Mouse (Mus musculus): ENCODE results near the gene Gli1. TPM values are rescaled to one million over a fixed set of nuclear protein-coding genes. Genes with fewer than 3 reads are reported as not detected.

Gene Gli1
- total and polyA plus RNA-seq, 2 experiments from 2014 or later = 1.0 to 6.9 TPM

DNA sequence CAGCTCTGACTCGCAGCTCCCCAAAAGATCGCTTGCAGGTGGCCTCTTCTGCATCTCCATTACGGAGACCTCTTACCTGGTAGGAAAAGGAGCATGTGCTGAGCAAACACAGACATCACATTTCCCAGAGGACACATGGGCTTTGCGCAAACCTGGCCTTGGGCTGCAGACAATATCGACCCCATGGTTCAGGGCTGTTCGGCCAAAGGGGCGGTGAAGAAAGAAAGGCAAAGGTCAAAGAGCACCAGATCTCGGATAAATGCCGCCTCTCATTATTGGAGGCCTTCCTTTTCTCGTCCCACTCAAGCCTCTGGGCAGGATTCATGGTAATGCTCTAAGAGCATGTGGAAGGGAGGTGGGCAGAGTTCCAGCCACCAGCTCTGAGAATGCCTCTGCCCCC, 13.6 kb upstream of the Gli1 start:
- no peak overlapping the region for H3K9ac ChIP-seq (replicated peaks; ENCODE audit: low read length, poor library complexity, severe bottlenecking)
- H3K27ac ChIP-seq (ENCODE audit: low read depth, low read length) = no peak overlapping the region
- H3K36me3 ChIP-seq (ENCODE audit: insufficient read depth, low read length) = no peaks in the 10 kb centered on the region
- no peak overlapping the region for H3K4me3 ChIP-seq (ENCODE audit: low read depth, low read length)
- no peak for TF ChIP-seq CTCF (IDR thresholded peaks at IDR 0.05)
- no peaks in the 10 kb centered on the region for H3K27me3 ChIP-seq (ENCODE audit: insufficient read depth, low read length)
- DNase-seq (ENCODE audit: low spot score) = no peak
- no peak overlapping the region for H3K4me2 ChIP-seq (ENCODE audit: low read depth, low read length, poor library complexity, severe bottlenecking)
- no peaks in the 10 kb centered on the region for H3K9me3 ChIP-seq (ENCODE audit: low read length)
- 56% methylated on average over 10 of the region's 10 CpGs for WGBS
- ATAC-seq (ENCODE audit: low FRiP score) = no peak
- H3K4me1 ChIP-seq (ENCODE audit: insufficient read depth, low read length) = peaks cover 4% of the 10 kb centered on the region; the same call in 1 of the 2 replicates

DNA sequence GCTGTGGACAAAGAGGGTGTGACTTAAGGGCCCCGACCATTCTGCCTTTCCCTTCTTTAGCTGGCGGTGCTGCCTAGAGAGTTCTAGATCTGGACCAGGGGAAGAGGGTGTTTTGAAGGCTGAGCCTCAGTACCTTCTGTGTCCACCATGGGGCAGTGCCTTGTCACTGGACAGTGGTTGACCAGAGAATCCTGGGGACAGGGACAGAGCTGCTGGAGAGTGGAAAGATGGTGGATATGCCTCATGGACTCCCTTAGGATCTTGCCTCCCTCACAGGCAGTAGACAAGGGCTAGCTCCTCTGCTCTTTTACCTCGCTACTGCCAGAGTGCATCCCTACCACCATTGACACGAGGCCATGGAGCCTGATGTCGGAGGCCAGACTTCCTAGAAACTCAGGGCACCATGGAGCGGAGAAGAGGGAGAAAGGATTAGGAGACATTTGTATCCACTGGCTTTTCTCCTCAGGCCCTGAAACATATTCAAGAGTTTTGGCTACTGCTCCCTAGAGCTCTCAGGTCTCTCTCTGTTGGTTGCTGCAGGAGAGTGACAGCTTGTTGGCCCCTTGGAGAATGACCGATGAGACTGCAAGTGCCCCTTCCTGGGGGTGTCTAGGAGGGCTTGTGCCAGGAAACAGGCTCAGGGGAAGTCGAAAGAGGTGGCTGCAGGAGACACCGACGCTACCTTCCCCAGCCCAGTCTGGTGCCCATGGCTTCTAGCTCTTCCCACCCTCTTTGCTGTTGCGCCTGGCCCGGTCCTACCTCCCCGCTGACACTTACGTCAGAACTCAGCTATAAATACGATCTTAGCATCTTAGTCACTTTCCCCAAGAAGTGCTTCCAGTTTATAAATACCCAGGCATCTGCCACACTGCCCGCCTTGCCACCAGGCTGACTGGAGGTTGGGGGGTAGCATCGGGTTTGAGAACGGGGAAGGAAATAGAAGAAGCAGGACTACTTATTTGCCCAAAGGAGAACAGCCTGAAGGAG, 12.4 kb upstream of the Gli1 start, which contains the start of gene Inhbe:
Inhbe (minus strand) TSS at position 503 of the 987 bp plus-strand sequence.
- H3K4me3 ChIP-seq (ENCODE audit: low read depth, low read length) = no peak within 1 kb of the TSS
- no peak for DNase-seq (ENCODE audit: low spot score)
- H3K4me2 ChIP-seq (ENCODE audit: low read depth, low read length, poor library complexity, severe bottlenecking) = no peak within 1 kb of the TSS
- WGBS = 89% methylated on average over 18 of the region's 18 CpGs
- peak; percentile 52 for TF ChIP-seq CTCF (IDR thresholded peaks at IDR 0.05)
- no peak within 1 kb of the TSS for H3K9ac ChIP-seq (replicated peaks; ENCODE audit: low read length, poor library complexity, severe bottlenecking)
- H3K27me3 ChIP-seq (ENCODE audit: insufficient read depth, low read length) = no peaks in the 10 kb centered on the region
- H3K27ac ChIP-seq (ENCODE audit: low read depth, low read length) = no peak within 1 kb of the TSS
- no peaks in the 10 kb centered on the region for H3K36me3 ChIP-seq (ENCODE audit: insufficient read depth, low read length)
- peaks cover 4% of the 10 kb centered on the region; the same call in 1 of the 2 replicates for H3K4me1 ChIP-seq (ENCODE audit: insufficient read depth, low read length)
- no peak for ATAC-seq (ENCODE audit: low FRiP score)
- H3K9me3 ChIP-seq (ENCODE audit: low read length) = no peaks in the 10 kb centered on the region

DNA sequence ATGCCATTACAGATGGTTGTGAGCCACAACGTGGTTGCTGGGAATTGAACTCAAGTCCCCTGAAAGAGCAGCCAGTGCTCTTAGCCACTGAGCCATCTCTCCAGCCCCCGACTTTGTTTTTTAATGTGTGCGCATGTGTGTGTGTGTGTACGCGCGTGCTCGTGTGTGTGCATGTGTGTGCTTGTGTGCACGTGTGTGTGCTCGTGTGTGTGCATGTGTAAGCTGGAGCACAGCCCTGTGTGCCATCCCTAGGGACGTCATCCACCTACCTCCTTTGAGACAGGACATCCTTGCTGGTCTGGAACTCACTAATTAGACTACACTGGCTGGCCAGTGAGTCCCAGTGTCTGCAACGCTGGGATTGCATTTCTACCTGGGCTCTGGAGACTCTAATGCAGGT, 11.0 kb upstream of the Gli1 start:
- Histone ChIP-seq H3K27me3 (ENCODE audit: insufficient read depth, low read length) (no peaks in the 10 kb centered on the region), H3K9ac (replicated peaks; ENCODE audit: low read length, poor library complexity, severe bottlenecking) (no peak overlapping the region), H3K36me3 (ENCODE audit: insufficient read depth, low read length) (no peaks in the 10 kb centered on the region), H3K4me2 (ENCODE audit: low read depth, low read length, poor library complexity, severe bottlenecking) (no peak overlapping the region), H3K4me3 (ENCODE audit: low read depth, low read length) (no peak overlapping the region), H3K4me1 (ENCODE audit: insufficient read depth, low read length) (peaks cover 4% of the 10 kb centered on the region; the same call in 1 of the 2 replicates), H3K27ac (ENCODE audit: low read depth, low read length) (no peak overlapping the region), H3K9me3 (ENCODE audit: low read length) (no peaks in the 10 kb centered on the region)
- 91% methylated on average over 11 of the region's 11 CpGs for WGBS
- TF ChIP-seq CTCF (IDR thresholded peaks at IDR 0.05) = no peak
- DNase-seq (ENCODE audit: low spot score) (no peak), ATAC-seq (ENCODE audit: low FRiP score) (no peak)

DNA sequence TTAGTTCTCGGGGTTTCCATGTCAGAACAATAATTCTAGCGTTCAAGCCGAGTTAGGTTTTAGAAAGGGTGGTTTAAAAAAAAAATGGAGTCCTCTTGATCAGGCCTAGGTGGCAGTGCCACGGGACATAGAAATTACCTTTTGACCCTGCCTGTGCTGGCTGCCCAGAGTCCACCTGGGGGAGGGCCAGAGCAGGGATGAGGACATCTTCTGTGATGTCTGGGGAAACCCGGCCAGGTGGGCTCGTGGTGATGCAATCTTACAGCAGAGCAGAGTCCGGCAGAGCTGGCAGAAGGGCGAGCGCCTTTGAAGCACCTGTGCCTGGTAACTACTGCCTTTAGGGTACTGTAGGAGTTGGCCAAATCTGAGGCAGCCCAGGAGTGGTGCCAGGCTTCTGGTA, 10.4 kb upstream of the Gli1 start:
- Histone ChIP-seq H3K27me3 (ENCODE audit: insufficient read depth, low read length) (no peaks in the 10 kb centered on the region), H3K4me2 (ENCODE audit: low read depth, low read length, poor library complexity, severe bottlenecking) (no peak overlapping the region), H3K36me3 (ENCODE audit: insufficient read depth, low read length) (no peaks in the 10 kb centered on the region), H3K27ac (ENCODE audit: low read depth, low read length) (no peak overlapping the region), H3K4me1 (ENCODE audit: insufficient read depth, low read length) (peaks cover 4% of the 10 kb centered on the region; the same call in 1 of the 2 replicates), H3K9me3 (ENCODE audit: low read length) (no peaks in the 10 kb centered on the region), H3K4me3 (ENCODE audit: low read depth, low read length) (no peak overlapping the region), H3K9ac (replicated peaks; ENCODE audit: low read length, poor library complexity, severe bottlenecking) (no peak overlapping the region)
- WGBS = 93% methylated on average over 9 of the region's 9 CpGs
- no peak for TF ChIP-seq CTCF (IDR thresholded peaks at IDR 0.05)
- DNase-seq (ENCODE audit: low spot score) (no peak), ATAC-seq (ENCODE audit: low FRiP score) (no peak)

GRCm38 (mm10) chr10:127351719-127352118, 9.9 kb upstream of the Gli1 start:
- no peak overlapping the region for H3K4me2 ChIP-seq (ENCODE audit: low read depth, low read length, poor library complexity, severe bottlenecking)
- no peaks in the 10 kb centered on the region for H3K27me3 ChIP-seq (ENCODE audit: insufficient read depth, low read length)
- H3K4me3 ChIP-seq (ENCODE audit: low read depth, low read length) = no peak overlapping the region
- 78% methylated on average over 8 of the region's 8 CpGs for WGBS
- peaks cover 4% of the 10 kb centered on the region; the same call in 1 of the 2 replicates for H3K4me1 ChIP-seq (ENCODE audit: insufficient read depth, low read length)
- DNase-seq (ENCODE audit: low spot score) (no peak), ATAC-seq (ENCODE audit: low FRiP score) (no peak)
- H3K9ac ChIP-seq (replicated peaks; ENCODE audit: low read length, poor library complexity, severe bottlenecking) = no peak overlapping the region
- no peaks in the 10 kb centered on the region for H3K36me3 ChIP-seq (ENCODE audit: insufficient read depth, low read length)
- no peak for TF ChIP-seq CTCF (IDR thresholded peaks at IDR 0.05)
- H3K9me3 ChIP-seq (ENCODE audit: low read length) = no peaks in the 10 kb centered on the region
- H3K27ac ChIP-seq (ENCODE audit: low read depth, low read length) = no peak overlapping the region

DNA sequence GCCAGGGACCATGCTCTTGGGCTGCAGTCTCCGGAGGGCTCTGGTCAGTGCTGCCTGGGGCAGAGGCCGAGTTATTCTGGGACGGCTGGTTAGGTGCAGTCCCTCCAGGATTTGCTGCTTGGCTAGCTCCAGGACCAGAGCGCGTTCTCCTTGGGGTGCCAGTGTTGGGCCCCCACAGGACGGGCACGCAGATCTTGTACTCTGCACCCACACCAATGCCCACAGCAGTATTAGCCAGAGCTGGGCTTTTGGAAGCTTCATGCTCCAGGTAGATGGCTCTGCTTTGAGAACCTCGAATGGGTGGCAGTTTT, 9.5 kb upstream of the Gli1 start:
- no peaks in the 10 kb centered on the region for H3K9me3 ChIP-seq (ENCODE audit: low read length)
- no peak for ATAC-seq (ENCODE audit: low FRiP score)
- no peak overlapping the region for H3K4me3 ChIP-seq (ENCODE audit: low read depth, low read length)
- no peak overlapping the region for H3K27ac ChIP-seq (ENCODE audit: low read depth, low read length)
- no peak for DNase-seq (ENCODE audit: low spot score)
- no peak overlapping the region for H3K9ac ChIP-seq (replicated peaks; ENCODE audit: low read length, poor library complexity, severe bottlenecking)
- no peaks in the 10 kb centered on the region for H3K27me3 ChIP-seq (ENCODE audit: insufficient read depth, low read length)
- H3K4me2 ChIP-seq (ENCODE audit: low read depth, low read length, poor library complexity, severe bottlenecking) = no peak overlapping the region
- no peaks in the 10 kb centered on the region for H3K36me3 ChIP-seq (ENCODE audit: insufficient read depth, low read length)
- no peak for TF ChIP-seq CTCF (IDR thresholded peaks at IDR 0.05)
- H3K4me1 ChIP-seq (ENCODE audit: insufficient read depth, low read length) = peaks cover 4% of the 10 kb centered on the region; the same call in 1 of the 2 replicates
- 88% methylated on average over 8 of the region's 8 CpGs for WGBS

Measured in midbrain, postnatal 0 days (tissue).